Mouse (Mus musculus) stomach, embryonic 14.5 days (tissue): ENCODE data around the gene Scarb1. TPM values are rescaled to one million over a fixed set of nuclear protein-coding genes. Genes with fewer than 3 reads are reported as not detected.

Experiments
- ATAC-seq: fragments of 200-750 bp; cut with Nextera tagmentation; 2 replicates; pipeline ENCODE4 v1.8.0; 2017; ENCODE audit warnings: low read depth, moderate TSS enrichment; ENCODE audit not compliant: insufficient number of reproducible peaks, insufficient read depth, low FRiP score
- H3K27ac ChIP-seq: fragments of 300-500 bp; sonication (generic); 2 replicates; pipeline ENCODE4 v1.5.1; 2014; ENCODE audit warnings: mild to moderate bottlenecking, low read length, moderate library complexity, mixed read lengths
- H3K27me3 ChIP-seq: fragments of 300-500 bp; sonication (generic); 2 replicates; pipeline ENCODE4 v1.6.1; 2014; ENCODE audit warnings: low read length, control low read depth, mixed read lengths; ENCODE audit not compliant: control insufficient read depth, insufficient read depth
- H3K36me3 ChIP-seq: fragments of 300-500 bp; sonication (generic); 2 replicates; pipeline ENCODE4 v1.6.1; 2014; ENCODE audit warnings: mild to moderate bottlenecking, control low read depth, low read length, moderate library complexity, mixed read lengths; ENCODE audit not compliant: control insufficient read depth, insufficient read depth
- H3K4me1 ChIP-seq: fragments of 300-500 bp; sonication (generic); 2 replicates; pipeline ENCODE4 v1.6.1; 2014; ENCODE audit warnings: low read length, control low read depth, mixed read lengths; ENCODE audit not compliant: control insufficient read depth, insufficient read depth
- H3K4me2 ChIP-seq: fragments of 300-500 bp; sonication (generic); replicated peaks from 2 replicates; pipeline ENCODE4 v1.6.1; 2014; ENCODE audit warnings: low read depth, low read length, control low read depth
- H3K4me3 ChIP-seq: fragments of 300-500 bp; sonication (generic); 2 replicates; pipeline ENCODE4 v1.5.1; 2014; ENCODE audit warnings: low read depth, low read length, control low read depth
- H3K9ac ChIP-seq: fragments of 300-500 bp; sonication (generic); replicated peaks from 2 replicates; pipeline ENCODE4 v1.6.1; 2014; ENCODE audit warnings: low read depth, mild to moderate bottlenecking, control low read depth, low read length, moderate library complexity, mixed read lengths
- H3K9me3 ChIP-seq: fragments of 300-500 bp; sonication (generic); 2 replicates; pipeline ENCODE4 v1.6.1; 2016; ENCODE audit warnings: low read depth, low read length, control low read depth; ENCODE audit not compliant: control insufficient read depth
- WGBS: fragments of 180-500 bp; shearing (Covaris S2); extraction: QIAGEN DNeasy Blood & Tissue Kit; methylation state at CpG from one replicate; pipeline ENCODE4 v1.1.7; 2014; 5-methylcytosine and 5-hydroxymethylcytosine counted together
- polyA plus RNA-seq: library from polyadenylated mRNA; unstranded; fragments of >200 nt; fragmentation: Nextera tagmentation; extraction: Ambion mirVana; gene quantifications from 2 replicates; pipeline ENCODE4 v1.2.1, GENCODE M21; 2014

Gene Scarb1
- polyA plus RNA-seq, 1 experiment from 2014 or later = 47.1 TPM

- no peak for ATAC-seq
- 79% methylated on average over 7 of the region's 7 CpGs for WGBS
- H3K9ac ChIP-seq = no peak overlapping the region
Measured at GRCm38 (mm10) chr5:125323939-125324480, 16.9 kb downstream of the Scarb1 start.

GRCm38 (mm10) chr5:125323128-125323527 is 17.8 kb downstream of the Scarb1 start:
- H3K4me1 ChIP-seq = no peaks in the 10 kb centered on the region
- 83% methylated on average over 6 of the region's 6 CpGs for WGBS
- no peak overlapping the region for H3K9ac ChIP-seq
- no peak overlapping the region for H3K4me3 ChIP-seq
- no peaks in the 10 kb centered on the region for H3K36me3 ChIP-seq
- H3K27me3 ChIP-seq = no peaks in the 10 kb centered on the region
- H3K27ac ChIP-seq = no peak overlapping the region
- H3K4me2 ChIP-seq = no peak overlapping the region
- no peaks in the 10 kb centered on the region; the same call in 1 of the 2 replicates for H3K9me3 ChIP-seq
- no peak for ATAC-seq

More at GRCm38 (mm10) chr5:125323939-125324480, 16.9 kb downstream of the Scarb1 start:
- no peaks in the 10 kb centered on the region for H3K36me3 ChIP-seq
- no peaks in the 10 kb centered on the region for H3K4me1 ChIP-seq
- H3K27ac ChIP-seq = no peak overlapping the region
- no peaks in the 10 kb centered on the region; the same call in 1 of the 2 replicates for H3K9me3 ChIP-seq
- H3K4me3 ChIP-seq = no peak overlapping the region
- no peaks in the 10 kb centered on the region for H3K27me3 ChIP-seq
- no peak overlapping the region for H3K4me2 ChIP-seq

GRCm38 (mm10) chr5:125321836-125322235 is 19.1 kb downstream of the Scarb1 start:
- H3K9ac ChIP-seq = no peak overlapping the region
- 0 out of 2 replicates have a peak, but pooled peaks have one; percentile 21 for ATAC-seq
- H3K4me1 ChIP-seq = no peaks in the 10 kb centered on the region
- H3K27ac ChIP-seq = no peak overlapping the region
- no peaks in the 10 kb centered on the region for H3K27me3 ChIP-seq
- H3K4me2 ChIP-seq = no peak overlapping the region
- H3K36me3 ChIP-seq = no peaks in the 10 kb centered on the region
- 65% methylated on average over 3 of the region's 3 CpGs for WGBS
- H3K9me3 ChIP-seq = no peaks in the 10 kb centered on the region; the same call in 1 of the 2 replicates
- no peak overlapping the region for H3K4me3 ChIP-seq

GRCm38 (mm10) chr5:125319057-125319800 is 21.7 kb downstream of the Scarb1 start:
- H3K9ac ChIP-seq = no peak overlapping the region
- no peaks in the 10 kb centered on the region for H3K36me3 ChIP-seq
- no peaks in the 10 kb centered on the region for H3K4me1 ChIP-seq
- no peaks in the 10 kb centered on the region for H3K9me3 ChIP-seq
- no peak overlapping the region for H3K4me3 ChIP-seq
- no peak overlapping the region for H3K4me2 ChIP-seq
- no peak overlapping the region for H3K27ac ChIP-seq
- ATAC-seq = no peak
- 67% methylated on average over 16 of the region's 16 CpGs for WGBS
- no peaks in the 10 kb centered on the region for H3K27me3 ChIP-seq

- H3K27me3 ChIP-seq = no peaks in the 10 kb centered on the region
- no peak overlapping the region for H3K27ac ChIP-seq
- no peak overlapping the region for H3K4me3 ChIP-seq
- H3K36me3 ChIP-seq = no peaks in the 10 kb centered on the region
- no peak overlapping the region for H3K4me2 ChIP-seq
- no peak for ATAC-seq
- H3K9me3 ChIP-seq = no peaks in the 10 kb centered on the region
- H3K4me1 ChIP-seq = no peaks in the 10 kb centered on the region
- H3K9ac ChIP-seq = no peak overlapping the region
- 84% methylated on average over 8 of the region's 8 CpGs for WGBS
Measured at GRCm38 (mm10) chr5:125317953-125318352, 22.9 kb downstream of the Scarb1 start.

- Histone ChIP-seq H3K27me3 (no peaks in the 10 kb centered on the region), H3K9me3 (no peaks in the 10 kb centered on the region), H3K27ac (no peak overlapping the region), H3K4me1 (no peaks in the 10 kb centered on the region), H3K9ac (no peak overlapping the region), H3K4me2 (no peak overlapping the region), H3K36me3 (no peaks in the 10 kb centered on the region), H3K4me3 (no peak overlapping the region)
- no peak for ATAC-seq
- 59% methylated on average over 7 of the region's 7 CpGs for WGBS
Measured at GRCm38 (mm10) chr5:125317296-125317695, 23.6 kb downstream of the Scarb1 start.

GRCm38 (mm10) chr5:125316771-125317170 is 24.1 kb downstream of the Scarb1 start:
- Histone ChIP-seq H3K36me3 (no peaks in the 10 kb centered on the region), H3K9me3 (no peaks in the 10 kb centered on the region)

GRCm38 (mm10) chr5:125315110-125315509 is 25.8 kb downstream of the Scarb1 start:
- H3K9me3 ChIP-seq = no peaks in the 10 kb centered on the region
- 82% methylated on average over 1 of the region's 1 CpGs for WGBS
- no peak overlapping the region for H3K4me3 ChIP-seq
- no peaks in the 10 kb centered on the region for H3K27me3 ChIP-seq
- no peak overlapping the region for H3K4me2 ChIP-seq
- ATAC-seq = no peak
- H3K9ac ChIP-seq = no peak overlapping the region
- no peaks in the 10 kb centered on the region for H3K4me1 ChIP-seq
- no peaks in the 10 kb centered on the region for H3K36me3 ChIP-seq
- no peak overlapping the region for H3K27ac ChIP-seq

More at GRCm38 (mm10) chr5:125316771-125317170, 24.1 kb downstream of the Scarb1 start:
- Histone ChIP-seq H3K4me1 (no peaks in the 10 kb centered on the region), H3K27me3 (no peaks in the 10 kb centered on the region), H3K4me2 (no peak overlapping the region), H3K9ac (no peak overlapping the region), H3K4me3 (no peak overlapping the region), H3K27ac (no peak overlapping the region)
- ATAC-seq = no peak
- WGBS = 74% methylated on average over 2 of the region's 2 CpGs
